Mouse (Mus musculus): ENCODE data around the gene Adcy6.

Adcy6 gene

GRCm38 (mm10) chr15:98609331-98610130 is at the start of gene Adcy6:
TSS of gene Adcy6 (minus strand) at chr15:98610076.
- DNase-seq = peak; percentile 85

- DNase-seq = no peak
Observed at GRCm38 (mm10) chr15:98656982-98657751, 47.3 kb upstream of the Adcy6 start.

GRCm38 (mm10) chr15:98652174-98652573 is 42.3 kb upstream of the Adcy6 start:
- no peak for DNase-seq

- no peak for DNase-seq
Observed at GRCm38 (mm10) chr15:98651431-98651830, 41.6 kb upstream of the Adcy6 start.

GRCm38 (mm10) chr15:98648071-98648470 is 38.2 kb upstream of the Adcy6 start:
- DNase-seq = no peak

GRCm38 (mm10) chr15:98647308-98647707 is 37.4 kb upstream of the Adcy6 start:
- DNase-seq = no peak

GRCm38 (mm10) chr15:98646737-98647136 is 36.9 kb upstream of the Adcy6 start:
- DNase-seq = no peak

- DNase-seq = no peak
Observed at GRCm38 (mm10) chr15:98645057-98646026, 35.5 kb upstream of the Adcy6 start.

- DNase-seq = no peak
Observed at GRCm38 (mm10) chr15:98644406-98644805, 34.5 kb upstream of the Adcy6 start.

- DNase-seq = peak; percentile 70
Observed at GRCm38 (mm10) chr15:98640157-98640556, 30.3 kb upstream of the Adcy6 start.

GRCm38 (mm10) chr15:98637155-98637554 is 27.3 kb upstream of the Adcy6 start:
- no peak for DNase-seq

GRCm38 (mm10) chr15:98636517-98636916 is 26.6 kb upstream of the Adcy6 start:
- no peak for DNase-seq

- DNase-seq = no peak
Observed at GRCm38 (mm10) chr15:98635291-98635841, 25.5 kb upstream of the Adcy6 start.

- DNase-seq = peak; percentile 86
Observed at GRCm38 (mm10) chr15:98634541-98635081, 24.7 kb upstream of the Adcy6 start.

GRCm38 (mm10) chr15:98633822-98634470 is 24.1 kb upstream of the Adcy6 start:
- no peak for DNase-seq

- DNase-seq = no peak
Observed at GRCm38 (mm10) chr15:98632921-98633320, 23.0 kb upstream of the Adcy6 start.

- peak; percentile 78 for DNase-seq
Observed at GRCm38 (mm10) chr15:98632107-98632744, 22.4 kb upstream of the Adcy6 start.

GRCm38 (mm10) chr15:98631493-98631892 is 21.6 kb upstream of the Adcy6 start:
- DNase-seq = peak; percentile 70

- DNase-seq = no peak
Observed at GRCm38 (mm10) chr15:98630540-98630939, 20.7 kb upstream of the Adcy6 start, which contains the start of gene Cacnb3. TSS of gene Cacnb3 (plus strand) at chr15:98630840.

GRCm38 (mm10) chr15:98629464-98629863 is 19.6 kb upstream of the Adcy6 start:
- no peak for DNase-seq
